Comparison of ENCODE assay signal across 8 mouse cellular contexts in the genomic region with DNA sequence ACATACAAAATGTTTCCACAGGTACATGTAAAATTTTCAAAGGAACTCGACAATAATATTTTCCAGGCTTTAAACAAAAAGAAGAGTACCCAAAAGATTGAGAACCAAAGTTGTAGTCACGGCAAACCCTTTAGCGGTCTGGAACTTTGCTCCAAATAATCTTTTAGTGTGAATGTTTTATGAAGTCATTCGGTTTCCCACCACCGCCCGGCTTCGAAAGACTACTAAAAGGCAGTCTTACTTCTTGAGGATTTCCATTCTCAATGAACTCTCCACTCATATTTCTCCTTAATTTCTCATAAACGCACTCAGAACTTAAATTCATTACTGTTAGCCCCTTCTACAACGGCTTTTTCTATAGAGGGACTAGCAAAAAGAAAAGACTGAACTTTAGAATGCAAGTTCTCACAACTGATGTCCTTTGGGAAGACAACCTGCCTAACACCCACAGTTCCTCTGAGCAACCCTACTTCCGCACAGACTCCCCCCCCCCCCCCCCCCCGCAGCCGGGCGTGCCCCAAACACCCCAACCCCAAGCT. TPM values are rescaled to one million over a fixed set of nuclear protein-coding genes. Genes with fewer than 3 reads are reported as not detected.
DNase-seq lines count a peak whose midpoint lies in the region; ATAC-seq lines count a peak whose summit lies in the region.

No protein-coding gene starts in this region.

- peak; percentile 51 for DNase-seq in thymus, postnatal 14 days
- DNase-seq in thymus, postnatal 0 days (ENCODE audit: low spot score): no peak
- DNase-seq in limb, embryonic 10.5 days (ENCODE audit: low spot score): no peak
- DNase-seq in right cerebral cortex, postnatal 10 days (ENCODE audit: low spot score in 2 of 2): no peak
- DNase-seq in layer of hippocampus, adult 8-10 months (ENCODE audit: low spot score in 2 of 2): no peak

- peak overlapping the region; percentile 68 for H3K9ac ChIP-seq in forebrain, embryonic 12.5 days
- peak overlapping the region; percentile 81 for H3K9ac ChIP-seq in midbrain, embryonic 16.5 days (ENCODE audit: low read depth, low read length)

- H3K9me3 ChIP-seq in forebrain, embryonic 12.5 days: no peaks in the 10 kb centered on the region
- H3K9me3 ChIP-seq in limb, embryonic 10.5 days (replicated peaks): no peaks in the 10 kb centered on the region
- no peaks in the 10 kb centered on the region for H3K9me3 ChIP-seq in midbrain, embryonic 16.5 days (replicated peaks; ENCODE audit: control insufficient read depth, low read length, poor library complexity, severe bottlenecking)

- peak overlapping the region; percentile 91; the same call in 1 of the 2 replicates for H3K27ac ChIP-seq in forebrain, embryonic 12.5 days
- H3K27ac ChIP-seq in limb, embryonic 10.5 days: peak overlapping the region; percentile 97
- peak overlapping the region; percentile 95 for H3K27ac ChIP-seq in midbrain, embryonic 16.5 days (ENCODE audit: low read length)

- 8% methylated on average over 10 of the region's 13 CpGs for WGBS in forebrain, embryonic 12.5 days
- WGBS in limb, embryonic 10.5 days: 10% methylated on average over 12 of the region's 13 CpGs
- WGBS in midbrain, embryonic 16.5 days: 7% methylated on average over 10 of the region's 13 CpGs

- H3K4me3 ChIP-seq in forebrain, embryonic 12.5 days (replicated peaks): peak overlapping the region; percentile 80
- peak overlapping the region; percentile 80 for H3K4me3 ChIP-seq in limb, embryonic 10.5 days
- peak overlapping the region; percentile 77 for H3K4me3 ChIP-seq in midbrain, embryonic 16.5 days (ENCODE audit: low read depth, low read length)

- H3K36me3 ChIP-seq in forebrain, embryonic 12.5 days (replicated peaks): peaks cover 20% of the 10 kb centered on the region
- peaks cover 21% of the 10 kb centered on the region for H3K36me3 ChIP-seq in limb, embryonic 10.5 days
- H3K36me3 ChIP-seq in midbrain, embryonic 16.5 days (ENCODE audit: control insufficient read depth, insufficient read depth, low read length): no peaks in the 10 kb centered on the region

- no peaks in the 10 kb centered on the region for H3K27me3 ChIP-seq in forebrain, embryonic 12.5 days
- no peaks in the 10 kb centered on the region for H3K27me3 ChIP-seq in limb, embryonic 10.5 days (ENCODE audit: low read depth, poor library complexity, severe bottlenecking)
- no peaks in the 10 kb centered on the region for H3K27me3 ChIP-seq in midbrain, embryonic 16.5 days (ENCODE audit: control insufficient read depth, insufficient read depth, low read depth, low read length)

- H3K4me2 ChIP-seq in forebrain, embryonic 12.5 days: peak overlapping the region; percentile 68
- peak overlapping the region; percentile 65 for H3K4me2 ChIP-seq in midbrain, embryonic 16.5 days (ENCODE audit: low read length)

- peaks cover 16% of the 10 kb centered on the region for H3K4me1 ChIP-seq in forebrain, embryonic 12.5 days
- H3K4me1 ChIP-seq in limb, embryonic 10.5 days: peaks cover 9% of the 10 kb centered on the region
- peaks cover 8% of the 10 kb centered on the region for H3K4me1 ChIP-seq in midbrain, embryonic 16.5 days (ENCODE audit: control insufficient read depth, insufficient read depth, low read length)

- ATAC-seq in forebrain, embryonic 12.5 days (ENCODE audit: low FRiP score): no peak
- ATAC-seq in midbrain, embryonic 16.5 days: no peak
- ATAC-seq in megakaryocyte-erythroid progenitor cell, adult 5-6 weeks (replicated peaks; ENCODE audit: low FRiP score, low TSS enrichment, poor library complexity, severe bottlenecking): no peak

RNA-seq across cellular contexts. Expression of a gene that starts 0.6 kb away (rescaled TPM):
- polyA plus RNA-seq in thymus, postnatal 0 days (2015; fragmentation: Nextera tagmentation; extraction: Ambion mirVana): 58.7 and 59.8 TPM in 2 replicates
- polyA plus RNA-seq in forebrain, embryonic 12.5 days (2016; fragmentation: Nextera tagmentation; extraction: Ambion mirVana): 72.5 and 75.1 TPM in 2 replicates
- 62.7 and 69.4 TPM in 2 replicates for polyA plus RNA-seq in limb, embryonic 10.5 days (2016; fragmentation: Nextera tagmentation; extraction: Ambion mirVana)
- polyA plus RNA-seq in midbrain, embryonic 16.5 days (2015; fragmentation: Nextera tagmentation; extraction: Ambion mirVana): 25.2 and 27.5 TPM in 2 replicates
- total RNA-seq in megakaryocyte-erythroid progenitor cell, adult 5-6 weeks (2014; fragmentation: Nextera tagmentation): 74.0 and 76.2 TPM in 2 replicates
- total RNA-seq in megakaryocyte-erythroid progenitor cell, adult 5-6 weeks (2017): 150 and 188 TPM in 2 replicates
- 10 to 100 TPM; 15.2 to 21.1 (median 18.0) TPM for total RNA-seq in layer of hippocampus, adult 8-10 months (2022)

RNA-seq across cellular contexts. Expression of a gene that starts 0.8 kb away (rescaled TPM):
- 4.5 and 4.9 TPM in 2 replicates for polyA plus RNA-seq in thymus, postnatal 0 days (2015; fragmentation: Nextera tagmentation; extraction: Ambion mirVana)
- polyA plus RNA-seq in forebrain, embryonic 12.5 days (2016; fragmentation: Nextera tagmentation; extraction: Ambion mirVana): 16.5 and 20.0 TPM in 2 replicates
- polyA plus RNA-seq in limb, embryonic 10.5 days (2016; fragmentation: Nextera tagmentation; extraction: Ambion mirVana): 18.9 and 21.0 TPM in 2 replicates
- 2.4 and 2.5 TPM in 2 replicates for polyA plus RNA-seq in midbrain, embryonic 16.5 days (2015; fragmentation: Nextera tagmentation; extraction: Ambion mirVana)
- 39.4 and 40.0 TPM in 2 replicates for total RNA-seq in megakaryocyte-erythroid progenitor cell, adult 5-6 weeks (2014; fragmentation: Nextera tagmentation)
- total RNA-seq in megakaryocyte-erythroid progenitor cell, adult 5-6 weeks (2017): 24.4 and 26.6 TPM in 2 replicates
- total RNA-seq in layer of hippocampus, adult 8-10 months (2022): 1 to 10 TPM; 2.4 to 4.0 (median 2.7) TPM

RNA-seq across cellular contexts. Expression of a gene that starts 53.4 kb away (rescaled TPM):
- polyA plus RNA-seq in thymus, postnatal 0 days (2015; fragmentation: Nextera tagmentation; extraction: Ambion mirVana): 1.3 TPM in 2 replicates
- polyA plus RNA-seq in forebrain, embryonic 12.5 days (2016; fragmentation: Nextera tagmentation; extraction: Ambion mirVana): 118 and 121 TPM in 2 replicates
- polyA plus RNA-seq in limb, embryonic 10.5 days (2016; fragmentation: Nextera tagmentation; extraction: Ambion mirVana): 12.1 and 15.3 TPM in 2 replicates
- polyA plus RNA-seq in midbrain, embryonic 16.5 days (2015; fragmentation: Nextera tagmentation; extraction: Ambion mirVana): 189 and 211 TPM in 2 replicates
- total RNA-seq in megakaryocyte-erythroid progenitor cell, adult 5-6 weeks (2014; fragmentation: Nextera tagmentation): not detected in 2 replicates
- total RNA-seq in megakaryocyte-erythroid progenitor cell, adult 5-6 weeks (2017): 0.38 TPM in 1 of 2 replicates, not detected in the other
- total RNA-seq in layer of hippocampus, adult 8-10 months (2022): 100 to 1,000 TPM; 710 to 787 (median 750) TPM
